Mouse (Mus musculus): Measurements from ENCODE around the gene Lrrc63. TPM values are rescaled to one million over a fixed set of nuclear protein-coding genes. Genes with fewer than 3 reads are reported as not detected.
A peak's percentile ranks its signal among the peaks of the same experiment; 100 is the strongest.

Lrrc63 gene
- not detected in 2 replicates for polyA plus RNA-seq (2015; fragmentation: Nextera tagmentation; extraction: Ambion mirVana)

GRCm38 (mm10) chr14:75130501-75131318 is at the start of gene Lrrc63, which contains the start of gene Lcp1:
Lrrc63 (minus strand) TSS chr14:75130881.
Lcp1 (plus strand) TSS chr14:75131101.
- Histone ChIP-seq H3K36me3 (replicated peaks) (no peaks in the 10 kb centered on the region), H3K27me3 (peaks cover 31% of the 10 kb centered on the region), H3K4me3 (replicated peaks) (peak within 1 kb of the TSS; percentile 71), H3K27ac (replicated peaks) (peak within 1 kb of the TSS; percentile 63), H3K9ac (peak within 1 kb of the TSS; percentile 51), H3K9me3 (replicated peaks) (no peaks in the 10 kb centered on the region), H3K4me1 (replicated peaks) (peaks cover 30% of the 10 kb centered on the region), H3K4me2 (peak within 1 kb of the TSS; percentile 91)
- WGBS (ENCODE audit: insufficient replicate concordance), result under 1% methylated on average over 39 of the region's 42 CpGs
- ATAC-seq (ENCODE audit: insufficient read depth), result peak; percentile 96

GRCm38 (mm10) chr14:75179255-75179963 is 48.7 kb upstream of the Lrrc63 start:
- Histone ChIP-seq H3K27me3 (no peaks in the 10 kb centered on the region; the same call in 1 of the 2 replicates), H3K27ac (replicated peaks) (peak overlapping the region; percentile 85), H3K4me3 (replicated peaks) (peak overlapping the region; percentile 58), H3K9me3 (replicated peaks) (no peaks in the 10 kb centered on the region), H3K9ac (peak overlapping the region; percentile 52), H3K4me2 (peak overlapping the region; percentile 76), H3K36me3 (replicated peaks) (no peaks in the 10 kb centered on the region), H3K4me1 (replicated peaks) (peaks cover 70% of the 10 kb centered on the region)
- ATAC-seq (ENCODE audit: insufficient read depth), result peak; percentile 43; the same call in 1 of the 2 replicates
- 17% methylated on average over 20 of the region's 20 CpGs for WGBS (ENCODE audit: insufficient replicate concordance)

- peak overlapping the region; percentile 58 for H3K4me3 ChIP-seq (replicated peaks)
- 9% methylated on average over 10 of the region's 10 CpGs for WGBS (ENCODE audit: insufficient replicate concordance)
- peak; percentile 83 for ATAC-seq (ENCODE audit: insufficient read depth)
- H3K9ac ChIP-seq, result peak overlapping the region; percentile 52
- H3K27ac ChIP-seq (replicated peaks), result peak overlapping the region; percentile 85
- H3K4me1 ChIP-seq (replicated peaks), result peaks cover 64% of the 10 kb centered on the region
- H3K4me2 ChIP-seq, result peak overlapping the region; percentile 76
- no peaks in the 10 kb centered on the region for H3K9me3 ChIP-seq (replicated peaks)
- H3K27me3 ChIP-seq, result peaks cover 3% of the 10 kb centered on the region; the same call in 1 of the 2 replicates
- H3K36me3 ChIP-seq (replicated peaks), result no peaks in the 10 kb centered on the region
Observed at GRCm38 (mm10) chr14:75178801-75179211, 48.1 kb upstream of the Lrrc63 start.

GRCm38 (mm10) chr14:75178384-75178793 is 47.7 kb upstream of the Lrrc63 start:
- Histone ChIP-seq H3K9ac (peak overlapping the region; percentile 52), H3K27me3 (peaks cover 3% of the 10 kb centered on the region; the same call in 1 of the 2 replicates), H3K4me2 (peak overlapping the region; percentile 76), H3K9me3 (replicated peaks) (no peaks in the 10 kb centered on the region), H3K36me3 (replicated peaks) (no peaks in the 10 kb centered on the region), H3K27ac (replicated peaks) (peak overlapping the region; percentile 85), H3K4me1 (replicated peaks) (peaks cover 61% of the 10 kb centered on the region), H3K4me3 (replicated peaks) (peak overlapping the region; percentile 58)
- 8% methylated on average over 14 of the region's 14 CpGs for WGBS (ENCODE audit: insufficient replicate concordance)
- peak; percentile 89 for ATAC-seq (ENCODE audit: insufficient read depth)

GRCm38 (mm10) chr14:75177400-75177799 is 46.7 kb upstream of the Lrrc63 start:
- H3K27ac ChIP-seq (replicated peaks), result peak overlapping the region; percentile 46
- 0 out of 2 replicates have a peak overlapping the region, but pooled peaks have one; percentile 0 for H3K4me2 ChIP-seq
- H3K9me3 ChIP-seq (replicated peaks), result no peaks in the 10 kb centered on the region
- peak overlapping the region; percentile 29 for H3K4me3 ChIP-seq (replicated peaks)
- 40% methylated on average over 3 of the region's 3 CpGs for WGBS (ENCODE audit: insufficient replicate concordance)
- no peak overlapping the region for H3K9ac ChIP-seq
- H3K27me3 ChIP-seq, result peaks cover 6% of the 10 kb centered on the region; the same call in 1 of the 2 replicates
- ATAC-seq (ENCODE audit: insufficient read depth), result no peak
- H3K36me3 ChIP-seq (replicated peaks), result no peaks in the 10 kb centered on the region
- H3K4me1 ChIP-seq (replicated peaks), result peaks cover 54% of the 10 kb centered on the region

GRCm38 (mm10) chr14:75176425-75177045 is 45.9 kb upstream of the Lrrc63 start:
- peaks cover 46% of the 10 kb centered on the region for H3K4me1 ChIP-seq (replicated peaks)
- no peaks in the 10 kb centered on the region for H3K9me3 ChIP-seq (replicated peaks)
- 30% methylated on average over 4 of the region's 4 CpGs for WGBS (ENCODE audit: insufficient replicate concordance)
- H3K36me3 ChIP-seq (replicated peaks), result no peaks in the 10 kb centered on the region
- ATAC-seq (ENCODE audit: insufficient read depth), result no peak
- H3K27me3 ChIP-seq, result peaks cover 13% of the 10 kb centered on the region; the same call in 1 of the 2 replicates
- H3K27ac ChIP-seq (replicated peaks), result peak overlapping the region; percentile 51
- H3K4me3 ChIP-seq (replicated peaks), result peak overlapping the region; percentile 29
- no peak overlapping the region for H3K9ac ChIP-seq
- H3K4me2 ChIP-seq, result no peak overlapping the region

- H3K4me3 ChIP-seq (replicated peaks), result no peak overlapping the region
- peaks cover 39% of the 10 kb centered on the region for H3K4me1 ChIP-seq (replicated peaks)
- 44% methylated on average over 7 of the region's 7 CpGs for WGBS (ENCODE audit: insufficient replicate concordance)
- no peaks in the 10 kb centered on the region for H3K36me3 ChIP-seq (replicated peaks)
- H3K27ac ChIP-seq (replicated peaks), result peak overlapping the region; percentile 11; the same call in 1 of the 2 replicates
- H3K9me3 ChIP-seq (replicated peaks), result no peaks in the 10 kb centered on the region
- no peak overlapping the region for H3K4me2 ChIP-seq
- peaks cover 15% of the 10 kb centered on the region; the same call in 1 of the 2 replicates for H3K27me3 ChIP-seq
- no peak overlapping the region for H3K9ac ChIP-seq
- ATAC-seq (ENCODE audit: insufficient read depth), result no peak
Observed at GRCm38 (mm10) chr14:75175781-75176180, 45.1 kb upstream of the Lrrc63 start.

- H3K36me3 ChIP-seq (replicated peaks), result no peaks in the 10 kb centered on the region
- H3K27ac ChIP-seq (replicated peaks), result peak overlapping the region; percentile 11; the same call in 1 of the 2 replicates
- H3K4me3 ChIP-seq (replicated peaks), result no peak overlapping the region
- ATAC-seq (ENCODE audit: insufficient read depth), result no peak
- WGBS (ENCODE audit: insufficient replicate concordance), result 41% methylated on average over 9 of the region's 9 CpGs
- no peaks in the 10 kb centered on the region for H3K9me3 ChIP-seq (replicated peaks)
- peaks cover 34% of the 10 kb centered on the region for H3K4me1 ChIP-seq (replicated peaks)
- H3K9ac ChIP-seq, result no peak overlapping the region
- peaks cover 15% of the 10 kb centered on the region; the same call in 1 of the 2 replicates for H3K27me3 ChIP-seq
- H3K4me2 ChIP-seq, result peak overlapping the region; percentile 6; the same call in 1 of the 2 replicates
Observed at GRCm38 (mm10) chr14:75174731-75175555, 44.3 kb upstream of the Lrrc63 start.

GRCm38 (mm10) chr14:75174296-75174695 is 43.6 kb upstream of the Lrrc63 start:
- no peak overlapping the region for H3K27ac ChIP-seq (replicated peaks)
- no peak for ATAC-seq (ENCODE audit: insufficient read depth)
- 65% methylated on average over 8 of the region's 8 CpGs for WGBS (ENCODE audit: insufficient replicate concordance)
- peaks cover 27% of the 10 kb centered on the region for H3K4me1 ChIP-seq (replicated peaks)
- H3K4me3 ChIP-seq (replicated peaks), result no peak overlapping the region
- H3K27me3 ChIP-seq, result peaks cover 16% of the 10 kb centered on the region; the same call in 1 of the 2 replicates
- H3K4me2 ChIP-seq, result no peak overlapping the region
- no peaks in the 10 kb centered on the region for H3K9me3 ChIP-seq (replicated peaks)
- H3K36me3 ChIP-seq (replicated peaks), result no peaks in the 10 kb centered on the region
- H3K9ac ChIP-seq, result no peak overlapping the region

- Histone ChIP-seq H3K27me3 (peaks cover 20% of the 10 kb centered on the region; the same call in 1 of the 2 replicates), H3K9ac (no peak overlapping the region), H3K4me2 (no peak overlapping the region), H3K4me3 (replicated peaks) (no peak overlapping the region), H3K9me3 (replicated peaks) (no peaks in the 10 kb centered on the region), H3K27ac (replicated peaks) (no peak overlapping the region), H3K4me1 (replicated peaks) (peaks cover 13% of the 10 kb centered on the region), H3K36me3 (replicated peaks) (no peaks in the 10 kb centered on the region)
- 19% methylated on average over 1 of the region's 1 CpGs for WGBS (ENCODE audit: insufficient replicate concordance)
- no peak for ATAC-seq (ENCODE audit: insufficient read depth)
Observed at GRCm38 (mm10) chr14:75170546-75170945, 39.9 kb upstream of the Lrrc63 start.
